Mouse (Mus musculus): ENCODE data around the gene Tas1r1.

The Tas1r1 gene

DNA sequence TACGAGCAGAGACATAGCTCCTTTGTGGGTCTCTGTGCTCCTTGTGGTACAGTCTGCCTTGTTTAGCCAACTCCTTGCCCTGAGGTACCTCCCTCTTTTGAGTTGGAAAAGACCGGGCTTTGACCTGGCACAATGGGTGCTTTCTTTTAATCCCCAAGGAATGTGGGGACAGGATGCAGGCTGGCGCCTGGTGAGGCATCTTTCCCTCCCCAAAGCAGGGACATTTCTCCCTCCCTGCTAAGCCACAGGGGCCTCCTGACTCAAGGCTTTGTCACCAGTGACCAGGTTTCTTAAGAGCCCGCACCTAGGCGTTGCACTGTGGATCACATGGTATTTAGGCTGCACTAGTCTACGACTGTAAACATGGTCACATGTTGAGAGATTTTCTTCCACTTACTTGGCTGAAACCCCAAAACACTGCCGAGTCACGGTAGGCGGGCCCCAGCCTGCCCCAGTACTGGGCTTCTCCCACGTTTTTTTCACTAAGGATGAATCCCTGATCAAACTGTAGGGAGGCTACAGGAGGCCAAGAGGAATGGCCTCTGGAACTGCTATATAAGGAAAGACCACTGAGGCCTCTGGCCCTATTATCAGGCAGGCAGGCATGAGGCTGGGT is 28.2 kb downstream of the Tas1r1 start:
- DNase-seq (ENCODE audit: low spot score): no peak

DNA sequence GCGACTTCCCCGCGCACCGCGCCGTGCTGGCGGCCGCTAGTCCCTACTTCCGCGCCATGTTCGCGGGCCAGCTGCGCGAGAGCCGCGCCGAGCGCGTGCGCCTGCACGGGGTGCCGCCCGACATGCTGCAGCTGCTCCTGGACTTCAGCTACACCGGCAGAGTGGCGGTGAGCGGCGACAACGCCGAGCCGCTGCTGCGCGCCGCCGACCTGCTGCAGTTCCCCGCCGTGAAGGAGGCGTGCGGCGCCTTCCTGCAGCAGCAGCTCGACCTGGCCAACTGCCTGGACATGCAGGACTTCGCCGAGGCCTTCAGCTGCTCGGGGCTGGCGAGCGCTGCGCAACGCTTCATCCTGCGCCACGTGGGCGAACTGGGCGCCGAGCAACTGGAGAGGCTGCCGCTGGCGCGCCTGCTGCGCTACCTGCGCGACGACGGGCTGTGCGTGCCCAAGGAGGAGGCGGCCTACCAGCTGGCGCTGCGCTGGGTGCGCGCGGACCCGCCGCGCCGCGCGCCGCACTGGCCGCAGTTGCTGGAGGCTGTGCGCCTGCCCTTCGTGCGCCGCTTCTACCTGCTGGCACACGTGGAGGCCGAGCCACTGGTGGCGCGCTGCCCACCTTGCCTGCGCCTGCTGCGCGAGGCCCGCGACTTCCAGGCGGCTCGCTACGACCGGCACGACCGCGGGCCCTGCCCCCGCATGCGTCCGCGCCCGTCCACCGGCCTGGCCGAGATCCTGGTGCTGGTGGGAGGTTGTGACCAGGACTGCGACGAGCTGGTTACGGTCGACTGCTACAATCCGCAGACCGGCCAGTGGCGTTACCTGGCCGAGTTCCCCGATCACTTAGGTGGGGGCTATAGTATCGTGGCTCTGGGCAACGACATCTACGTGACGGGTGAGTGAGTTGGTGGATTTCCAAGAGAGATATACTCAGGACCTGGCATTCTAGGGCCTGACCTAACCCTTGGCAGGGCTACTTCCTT is 29.0 kb downstream of the Tas1r1 start:
- peak; percentile 39 for DNase-seq (ENCODE audit: low spot score)

DNA sequence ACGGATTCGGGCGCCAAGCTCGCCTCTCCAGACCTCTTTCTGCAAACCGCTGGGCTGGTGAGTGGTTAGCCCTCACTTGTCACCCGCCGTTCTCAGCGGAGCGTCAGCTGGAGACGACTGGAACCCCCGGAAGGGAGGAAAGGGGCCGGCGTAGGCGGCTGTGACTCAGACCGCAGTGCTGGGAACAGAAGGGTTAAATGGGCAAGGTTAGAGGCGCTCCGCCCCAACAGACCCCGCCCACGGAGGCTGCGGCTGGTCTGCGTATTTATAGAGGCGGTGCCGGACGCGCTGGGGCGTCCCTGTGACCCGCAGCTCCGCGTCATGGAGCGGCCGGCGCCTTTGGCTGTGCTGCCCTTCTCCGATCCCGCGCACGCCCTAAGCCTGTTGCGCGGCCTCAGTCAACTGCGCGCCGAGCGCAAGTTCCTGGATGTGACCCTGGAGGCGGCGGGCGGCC is 29.7 kb downstream of the Tas1r1 start, which contains the start of gene Klhl21:
TSS of gene Klhl21 (plus strand) at position 182 of the 454 bp plus-strand sequence.
- peak; percentile 86 for DNase-seq (ENCODE audit: low spot score)

DNA sequence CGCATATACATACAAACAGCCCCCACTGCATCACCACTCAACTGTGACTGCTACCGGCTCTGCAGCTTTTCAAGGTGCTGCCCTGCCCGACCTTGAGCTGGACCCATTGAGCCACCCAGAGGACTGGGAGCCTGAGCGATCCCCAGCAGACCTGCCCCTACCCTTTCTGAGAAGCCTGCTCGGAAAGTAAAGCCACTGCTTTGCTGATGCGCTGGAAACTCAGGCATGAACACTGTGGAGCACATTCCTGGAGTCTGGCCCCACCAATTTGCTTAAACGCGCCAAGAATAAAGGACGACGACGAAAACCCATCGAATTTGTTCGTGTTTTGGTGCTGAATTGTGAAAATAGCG is 30.2 kb downstream of the Tas1r1 start:
- DNase-seq (ENCODE audit: low spot score): no peak

DNA sequence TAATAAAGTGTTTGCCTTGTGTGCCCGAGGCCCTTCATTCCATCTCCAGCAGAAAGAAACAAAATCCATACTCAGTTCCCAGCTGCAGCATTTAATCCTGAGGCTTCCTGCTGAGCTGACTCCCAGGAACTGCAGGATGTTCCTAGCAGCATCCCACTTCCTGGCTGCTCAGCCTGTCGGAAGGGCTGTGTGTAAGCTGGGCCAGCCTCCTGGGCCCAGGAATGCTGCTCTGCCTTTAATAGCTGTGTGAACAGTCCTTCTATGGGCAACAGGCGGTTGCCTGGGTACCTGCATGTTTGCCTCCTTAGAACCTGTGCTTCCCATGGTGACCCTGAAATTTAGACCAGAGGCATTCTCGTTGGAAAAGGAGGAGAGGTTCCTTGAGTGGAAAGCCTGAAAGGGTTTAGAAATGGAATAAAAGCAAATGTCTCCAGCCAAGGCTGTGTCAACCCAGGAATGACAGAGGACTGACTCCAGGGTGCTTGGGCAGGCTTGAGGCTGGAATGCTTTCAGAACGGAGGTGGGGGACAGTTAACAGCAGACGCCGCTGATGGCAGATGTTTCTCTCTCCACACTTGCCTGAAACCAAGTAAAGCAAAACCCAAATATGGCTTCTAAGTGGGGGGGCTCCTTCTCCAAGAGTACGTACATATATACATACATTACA is 30.8 kb downstream of the Tas1r1 start:
- DNase-seq (ENCODE audit: low spot score): no peak

DNA sequence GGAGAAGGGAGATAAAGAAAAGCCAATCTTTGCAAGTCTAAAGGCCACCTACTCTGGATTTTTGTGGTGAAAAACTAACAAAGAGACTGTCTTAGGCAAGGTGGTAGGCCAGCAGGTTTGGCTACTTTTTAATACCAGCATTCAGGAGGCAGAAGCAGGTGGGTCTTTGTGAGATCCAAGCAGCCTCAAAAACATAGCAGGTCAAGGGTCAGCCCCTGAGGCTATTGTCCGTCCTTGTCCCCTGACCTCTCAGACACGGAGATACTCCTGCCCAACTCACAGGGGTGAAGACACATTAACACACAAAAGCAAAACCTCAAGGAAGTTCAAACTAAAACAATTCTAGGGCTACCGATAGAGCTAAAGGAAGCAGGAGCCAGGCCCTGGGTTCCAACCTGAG is 31.6 kb downstream of the Tas1r1 start:
- no peak for DNase-seq (ENCODE audit: low spot score)

DNA sequence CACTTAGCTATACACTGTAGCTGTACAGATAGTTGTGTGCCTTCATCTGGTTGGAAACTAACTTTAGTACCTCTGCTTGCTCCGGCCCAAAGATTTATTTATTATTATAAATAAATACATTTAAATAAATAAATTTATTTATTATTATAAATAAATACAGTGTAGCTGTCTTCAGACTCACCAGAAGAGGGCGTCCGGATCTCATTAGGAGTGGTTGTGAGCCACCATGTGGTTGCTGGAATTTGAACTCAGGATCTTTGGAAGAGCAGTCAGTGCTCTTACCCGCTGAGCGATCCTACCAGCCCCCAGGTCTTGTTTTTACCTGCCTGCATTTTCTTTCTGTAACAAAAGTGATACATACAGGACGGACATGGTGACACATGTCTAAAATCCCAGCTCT is 32.2 kb downstream of the Tas1r1 start:
- no peak for DNase-seq (ENCODE audit: low spot score)

DNA sequence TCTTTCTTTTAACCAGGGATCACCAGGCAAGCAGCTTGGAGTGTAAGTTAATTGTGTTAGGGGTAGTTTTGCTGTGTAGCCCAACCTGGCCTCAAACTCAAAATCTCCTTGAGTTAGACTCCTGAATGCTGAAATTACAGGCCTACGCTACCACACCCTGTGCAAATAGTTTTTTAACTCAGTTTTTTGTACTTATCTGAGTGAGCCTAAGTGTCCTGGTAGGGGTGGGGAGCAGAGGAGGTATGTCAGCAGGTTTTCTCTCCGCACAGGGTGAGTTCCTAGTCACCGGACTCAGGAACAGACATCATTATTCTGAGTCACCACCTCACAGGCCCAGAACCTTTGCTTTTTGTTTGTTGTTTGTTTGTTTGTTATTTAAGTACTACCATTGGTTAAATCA is 36.3 kb downstream of the Tas1r1 start:
- no peak for DNase-seq (ENCODE audit: low spot score)

DNA sequence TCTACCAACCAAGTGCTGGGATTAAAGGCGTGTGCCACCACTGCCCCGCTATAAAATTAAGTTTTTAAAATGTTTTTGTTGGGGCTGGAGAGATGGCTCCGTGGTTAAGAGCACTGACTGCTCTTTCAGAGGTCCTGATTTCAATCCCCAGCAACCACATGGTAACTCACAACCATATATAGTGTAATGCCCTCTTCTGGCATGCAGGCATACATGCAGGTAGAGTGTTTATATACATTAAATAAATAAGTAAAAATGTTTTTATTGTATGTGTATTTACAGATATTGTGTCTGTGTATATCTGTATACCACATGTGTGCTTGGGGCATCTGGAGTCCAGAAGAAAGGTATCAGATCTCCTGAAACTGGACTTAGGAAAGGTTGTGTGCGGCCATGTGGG is 37.0 kb downstream of the Tas1r1 start:
- no peak for DNase-seq (ENCODE audit: low spot score)

DNA sequence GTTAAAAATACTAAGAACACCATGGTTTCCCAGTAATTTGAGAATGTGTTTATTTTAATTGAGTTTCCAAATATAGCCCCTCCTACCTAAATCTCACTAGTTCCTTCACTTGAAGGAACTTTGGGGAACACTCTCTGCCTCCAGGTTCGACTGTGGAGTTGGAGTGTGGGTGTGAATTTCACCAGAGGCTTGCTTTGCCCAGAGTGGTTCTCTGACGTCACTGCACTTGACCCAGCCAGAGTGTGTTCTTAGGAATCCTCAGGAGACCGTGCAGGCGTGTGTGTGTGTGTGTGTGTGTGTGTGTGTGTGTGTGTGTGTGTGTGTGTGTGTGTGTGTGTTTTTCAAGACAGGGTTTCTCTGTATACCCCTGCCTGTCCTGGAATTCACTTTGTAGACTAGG is 37.5 kb downstream of the Tas1r1 start:
- no peak for DNase-seq (ENCODE audit: low spot score)

DNA sequence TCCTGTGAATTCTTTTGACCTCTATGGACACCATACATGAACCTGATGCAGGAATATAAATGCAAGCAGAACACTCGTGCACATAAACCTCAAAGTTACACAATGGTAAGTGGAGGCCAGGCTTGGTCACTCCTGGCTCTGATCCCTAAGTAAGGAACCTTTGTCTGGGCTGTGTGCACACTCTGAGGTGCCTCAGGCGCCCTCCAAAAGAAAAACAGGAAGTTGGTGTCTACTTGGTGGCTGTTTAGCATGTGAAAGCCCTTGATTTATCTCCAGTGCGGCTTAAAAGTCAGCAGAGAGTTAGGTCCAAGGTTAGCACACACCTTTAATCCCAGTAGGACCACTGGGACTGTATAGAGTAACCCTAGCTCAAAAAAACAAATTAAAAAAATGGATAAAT is 38.9 kb downstream of the Tas1r1 start:
- DNase-seq (ENCODE audit: low spot score): no peak

DNA sequence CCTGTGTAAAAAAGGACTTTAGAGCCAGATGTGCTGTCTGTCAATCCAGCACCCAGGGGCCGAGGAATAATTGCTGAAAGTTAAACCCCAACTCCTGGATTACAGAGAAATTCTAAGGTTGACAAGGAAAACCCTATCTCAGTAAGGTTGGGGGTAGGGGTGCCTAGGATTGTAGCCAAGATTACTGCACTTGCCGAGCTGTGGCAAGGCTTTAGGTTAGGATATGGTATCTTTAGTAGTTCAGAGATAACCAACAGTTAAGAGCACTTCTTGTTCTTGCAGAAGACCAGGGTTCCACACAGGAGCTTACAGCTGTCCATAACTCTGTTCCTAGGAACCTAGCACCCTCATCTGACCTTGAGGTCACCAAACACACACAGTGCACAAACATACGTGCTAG is 40.7 kb downstream of the Tas1r1 start:
- DNase-seq (ENCODE audit: low spot score): no peak

DNA sequence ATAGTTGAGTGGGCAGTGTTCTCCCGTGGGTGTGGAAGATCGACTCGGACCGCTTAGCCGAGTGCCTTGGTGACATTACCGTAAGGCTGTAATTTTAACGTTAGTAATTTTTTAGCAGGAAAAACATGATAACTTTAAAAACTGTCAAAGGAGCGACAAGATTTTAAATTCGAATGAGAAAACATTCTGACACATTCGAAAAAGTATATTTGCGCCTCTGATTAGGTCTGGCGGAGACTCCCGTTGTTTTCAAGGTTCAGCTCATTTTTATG is 41.5 kb downstream of the Tas1r1 start:
- no peak for DNase-seq (ENCODE audit: low spot score)

DNA sequence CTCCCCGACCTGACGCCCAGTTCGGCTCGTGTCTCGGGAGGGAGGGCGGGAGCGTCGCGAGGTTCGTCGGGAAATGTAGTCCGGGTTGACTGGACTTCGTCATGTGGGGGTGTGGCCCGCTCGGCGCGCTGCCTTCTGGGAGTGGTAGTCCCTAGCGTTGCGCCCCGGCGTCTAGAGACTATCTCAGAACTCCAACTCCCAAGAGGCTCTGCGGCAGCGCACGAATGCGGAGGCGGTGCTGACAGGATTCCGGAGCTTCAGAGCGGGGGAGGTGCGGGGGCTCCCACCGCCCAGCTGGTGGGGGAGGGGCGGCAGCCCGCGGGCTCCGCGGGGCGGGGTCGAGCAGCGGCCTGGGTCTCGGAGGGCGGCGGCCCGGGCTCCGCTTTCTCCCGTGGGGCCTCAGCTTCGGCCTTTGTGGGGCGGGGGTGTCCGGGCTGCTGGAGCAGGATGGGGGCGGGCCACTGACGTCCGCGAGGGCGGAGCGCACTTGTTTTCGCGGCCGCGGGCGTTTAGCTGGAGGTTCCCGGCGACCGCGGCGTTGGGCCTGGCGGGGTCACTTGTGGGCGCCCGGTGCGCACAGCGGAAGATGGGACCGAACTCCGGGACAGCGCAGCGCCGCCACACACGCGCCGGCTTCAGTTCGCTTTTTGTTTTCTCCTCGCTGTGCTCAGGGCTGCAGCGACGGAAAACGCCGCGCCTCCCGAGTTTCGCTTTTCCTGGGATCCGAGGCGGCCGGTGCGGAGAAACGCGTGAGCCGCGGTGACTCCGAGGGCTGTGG is 42.0 kb downstream of the Tas1r1 start, which contains the start of gene Phf13:
TSS of gene Phf13 (minus strand) at position 86 of the 778 bp plus-strand sequence.
- DNase-seq (ENCODE audit: low spot score): peak; percentile 92

DNA sequence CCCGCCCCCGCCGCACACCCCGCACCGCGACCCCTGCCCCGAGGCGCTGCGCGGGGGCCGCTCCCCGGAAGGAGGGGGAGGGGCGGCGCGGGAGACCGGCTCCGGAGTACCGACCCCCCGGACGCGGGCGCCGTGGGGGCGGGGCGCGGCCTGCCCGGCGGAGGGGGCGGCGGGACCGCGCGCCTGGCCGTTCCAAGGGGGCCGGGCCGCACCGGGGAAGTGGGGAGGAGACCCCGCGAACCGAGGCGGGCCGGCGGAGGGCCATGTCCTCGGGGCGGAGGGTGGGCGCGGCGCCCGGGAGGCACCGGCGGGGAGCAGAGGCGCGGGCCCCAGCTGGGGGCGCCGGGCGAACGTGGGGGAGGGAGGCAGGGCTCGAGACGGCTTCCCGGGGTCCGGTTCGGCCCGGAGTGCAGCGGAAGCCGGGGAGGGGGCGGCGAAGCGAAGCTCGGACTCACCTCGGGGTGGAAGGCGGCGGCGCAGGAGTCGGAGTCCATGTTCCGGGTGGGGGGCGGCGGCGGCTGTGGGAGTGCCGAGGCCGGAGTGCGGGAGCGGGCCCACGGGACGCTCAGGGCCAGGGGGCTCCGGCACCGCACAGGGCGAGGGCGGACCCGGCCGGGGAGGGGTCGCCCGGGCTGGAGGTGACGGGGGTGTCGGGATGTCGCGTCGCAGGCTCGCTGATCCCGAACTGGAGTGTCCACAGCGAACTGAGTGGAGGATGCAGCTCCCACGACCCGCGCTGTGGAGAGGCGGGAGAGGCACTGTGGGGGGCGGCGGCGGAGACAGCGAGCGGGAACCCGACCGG is 42.8 kb downstream of the Tas1r1 start:
- DNase-seq (ENCODE audit: low spot score): no peak

DNA sequence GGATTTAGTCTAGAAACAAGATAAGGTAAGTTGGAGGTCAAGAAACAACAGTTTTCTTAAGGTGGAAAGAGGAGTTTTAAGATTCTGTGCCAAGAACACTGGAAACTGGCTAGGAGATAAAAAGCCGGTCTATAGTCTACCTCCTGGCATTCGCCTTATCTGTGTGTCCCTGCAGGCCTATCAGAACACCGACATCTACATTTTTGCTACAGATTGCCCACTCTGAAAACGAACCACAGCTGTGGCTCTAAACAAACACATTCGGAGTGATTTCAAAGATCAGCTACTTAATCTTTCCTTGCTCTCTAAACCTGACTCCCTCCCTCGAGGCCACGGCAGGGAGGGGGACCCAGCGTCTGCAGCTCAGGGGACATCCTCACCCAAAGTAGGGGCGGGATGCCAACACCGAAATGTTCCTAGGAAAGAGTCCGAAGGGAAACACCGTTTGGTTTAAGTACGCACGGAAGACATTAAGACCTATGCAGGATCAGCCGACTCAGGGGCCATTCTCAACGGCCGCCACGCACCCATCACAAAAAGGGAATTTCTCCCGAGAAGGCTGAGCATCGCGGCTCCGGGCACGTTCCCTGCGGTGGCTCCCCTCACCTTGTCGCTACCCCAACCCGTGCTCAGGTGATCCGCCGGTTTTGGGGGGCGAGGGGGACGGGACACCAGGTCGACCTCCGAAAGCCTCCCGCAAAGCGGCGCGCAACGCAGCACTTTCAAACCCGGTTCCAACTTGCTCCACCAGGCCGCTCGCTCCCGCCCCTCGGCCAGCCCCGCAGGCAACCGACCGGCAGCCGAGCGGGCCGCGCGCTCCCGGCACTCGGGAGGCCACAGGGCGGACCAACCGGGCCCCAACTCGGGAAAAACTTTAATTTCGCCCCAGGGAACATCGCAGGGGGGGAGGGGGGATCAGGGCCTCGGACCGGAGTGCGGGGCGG is 43.9 kb downstream of the Tas1r1 start:
- peak; percentile 31 for DNase-seq (ENCODE audit: low spot score)

DNA sequence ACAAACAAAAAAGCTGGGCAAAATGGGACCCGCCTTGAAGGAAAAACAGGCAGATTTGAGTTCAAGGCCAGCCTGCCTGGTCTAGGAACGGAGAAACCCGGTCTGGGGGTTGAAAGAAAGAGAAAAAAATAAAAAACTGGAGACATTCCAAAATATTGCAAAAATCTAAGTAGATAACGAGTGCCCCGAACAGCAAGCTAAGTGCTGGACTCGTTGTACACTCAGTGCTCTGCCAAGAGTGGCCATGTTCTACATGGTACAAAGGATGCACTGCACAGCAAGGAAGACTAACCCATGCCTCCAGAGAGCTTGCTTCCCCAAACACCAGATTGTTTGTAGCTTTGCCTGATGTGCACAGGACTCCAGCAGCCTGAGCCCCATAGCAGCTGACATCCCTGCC is 45.3 kb downstream of the Tas1r1 start:
- DNase-seq (ENCODE audit: low spot score): no peak

DNA sequence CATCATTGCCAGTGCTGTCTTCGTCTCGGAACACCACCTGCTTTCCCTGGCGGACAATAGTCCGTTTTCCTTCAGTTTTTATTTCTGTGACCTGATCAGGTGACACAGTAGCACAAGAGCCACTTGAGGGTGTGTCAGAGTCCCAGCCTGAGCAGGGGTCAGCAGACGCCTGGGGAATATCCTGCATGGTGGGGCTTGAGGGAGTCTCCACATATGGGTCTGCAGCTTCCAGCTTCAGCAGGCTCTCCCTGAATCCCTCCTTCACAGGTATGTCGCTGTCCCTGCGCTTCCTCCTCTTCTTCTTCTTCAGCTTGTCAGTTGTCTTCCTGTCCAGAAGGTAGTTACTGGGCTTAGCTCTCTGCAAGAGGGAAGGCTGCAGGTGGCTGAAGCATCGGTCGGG is 46.3 kb downstream of the Tas1r1 start:
- no peak for DNase-seq (ENCODE audit: low spot score)

DNA sequence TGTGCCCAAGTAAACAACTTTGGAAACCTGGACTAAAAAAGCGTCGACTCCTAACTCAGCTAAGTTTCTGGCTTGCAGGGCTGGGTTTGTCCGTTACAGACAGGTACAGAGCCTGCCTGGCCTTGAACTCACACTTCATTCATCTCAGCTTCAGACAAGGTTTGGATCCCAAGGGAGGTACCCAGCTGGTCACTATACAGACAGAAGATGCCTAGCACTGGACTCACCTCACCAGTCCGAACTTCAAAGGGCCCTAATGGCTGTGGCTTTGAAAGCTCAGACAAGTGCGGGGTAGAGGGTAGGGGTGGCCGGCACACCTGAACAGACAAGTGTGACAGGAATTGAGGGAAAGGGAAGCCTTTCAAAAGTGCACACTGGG is 49.3 kb downstream of the Tas1r1 start:
- DNase-seq (ENCODE audit: low spot score): no peak
